Mouse (Mus musculus) liver, embryonic 14.5 days (tissue): ENCODE data around the gene Htt. TPM values are rescaled to one million over a fixed set of nuclear protein-coding genes. Genes with fewer than 3 reads are reported as not detected.

Source experiments
- ATAC-seq: fragments of 200-750 bp; cut with Nextera tagmentation; 2 replicates; pipeline ENCODE4 v1.8.0; 2017; ENCODE audit warnings: moderate number of reproducible peaks, mild to moderate bottlenecking, moderate library complexity; ENCODE audit not compliant: insufficient read depth
- DNase-seq, 3 experiments: peaks; one replicate each; pipeline ENCODE4 v3.0.0-alpha.2; 2012 to 2013; ENCODE audit warnings: low read depth in 3 of 3, low spot score in 3 of 3
- H3K27ac ChIP-seq: fragments of 300-500 bp; sonication (generic); 2 replicates; pipeline ENCODE4 v1.5.1; 2014; ENCODE audit warnings: moderate library complexity, mild to moderate bottlenecking, control low read depth, inconsistent platforms
- H3K27me3 ChIP-seq: fragments of 300-500 bp; sonication (generic); 2 replicates; pipeline ENCODE4 v1.6.1; 2014; ENCODE audit warnings: mild to moderate bottlenecking, low read length, moderate library complexity; ENCODE audit not compliant: control insufficient read depth, insufficient read depth
- H3K36me3 ChIP-seq: fragments of 300-500 bp; sonication (generic); replicated peaks from 2 replicates; pipeline ENCODE4 v1.6.1; 2014; ENCODE audit warnings: low read depth; ENCODE audit not compliant: control insufficient read depth, insufficient read depth
- H3K4me1 ChIP-seq, 2 experiments: fragments of 200-500 bp in 1 of 2; fragments of 300-500 bp in 1 of 2; sonication (generic) in 1 of 2; replicated peaks; 2 replicates each; pipeline ENCODE4 v1.6.1; 2012 to 2014; ENCODE audit warnings: antibody characterized with exemption in 1 of 2, inconsistent platforms in 1 of 2, low read length in 1 of 2; ENCODE audit not compliant: control insufficient read depth in 2 of 2, insufficient read depth in 2 of 2
- H3K4me2 ChIP-seq: fragments of 300-500 bp; sonication (generic); 2 replicates; pipeline ENCODE4 v1.6.1; 2014; ENCODE audit warnings: low read depth, mild to moderate bottlenecking, control low read depth, moderate library complexity
- H3K4me3 ChIP-seq, 2 experiments: fragments of 200-500 bp in 1 of 2; fragments of 300-500 bp in 1 of 2; sonication (generic) in 1 of 2; 2 replicates each; pipeline ENCODE4 v1.5.1; 2012 to 2014; ENCODE audit warnings: low read depth in 2 of 2, low read length in 2 of 2, mild to moderate bottlenecking in 2 of 2, control low read depth in 1 of 2, inconsistent platforms in 1 of 2, moderate library complexity in 1 of 2; ENCODE audit not compliant: insufficient read depth in 1 of 2
- H3K9ac ChIP-seq: fragments of 300-500 bp; sonication (generic); replicated peaks from 2 replicates; pipeline ENCODE4 v1.6.1; 2014; ENCODE audit warnings: mild to moderate bottlenecking, control low read depth, moderate library complexity
- H3K9me3 ChIP-seq: fragments of 300-500 bp; sonication (generic); 2 replicates; pipeline ENCODE4 v1.6.1; 2016; ENCODE audit warnings: low read length, mixed read lengths; ENCODE audit not compliant: control insufficient read depth
- CTCF ChIP-seq: IDR thresholded peaks from 2 replicates; pipeline ENCODE4 v1.5.1; 2016; ENCODE audit warnings: antibody characterized with exemption, low read depth, control low read depth
- EP300 ChIP-seq: IDR thresholded peaks from 2 replicates; pipeline ENCODE4 v1.6.1; 2016; ENCODE audit warnings: antibody characterized with exemption, low read depth
- WGBS: fragments of 180-500 bp; shearing (Covaris S2); extraction: QIAGEN DNeasy Blood & Tissue Kit; methylation state at CpG from one replicate; pipeline ENCODE4 v1.1.7; 2014; ENCODE audit not compliant: insufficient replicate concordance; 5-methylcytosine and 5-hydroxymethylcytosine counted together
- polyA plus RNA-seq, 2 experiments: library from polyadenylated mRNA; depleted of rRNA in 1 of 2; stranded (reverse) in 1 of 2; unstranded in 1 of 2; fragments of >200 nt; fragmentation: Nextera tagmentation in 1 of 2; extraction: Ambion mirVana in 1 of 2; gene quantifications; 2 replicates each; pipeline versions ENCODE4 v1.2.1 to v1.2.3; 2012 to 2014

Htt gene
- polyA plus RNA-seq, 2 experiments: 4.8 to 6.3 TPM

- ATAC-seq: no peak
- Histone ChIP-seq H3K9ac (no peak overlapping the region), H3K27ac (no peak overlapping the region), H3K4me2 (no peak overlapping the region), H3K4me1 (peaks cover 35 to 55% of the 10 kb centered on the region in 2 experiments), H3K9me3 (no peaks in the 10 kb centered on the region), H3K4me3 (no peak overlapping the region), H3K27me3 (no peaks in the 10 kb centered on the region), H3K36me3 (no peaks in the 10 kb centered on the region)
- TF ChIP-seq CTCF (peak; percentile 75), EP300 (no peak)
- no peak for DNase-seq
- 81% methylated on average over 1 of the region's 1 CpGs for WGBS
Measured at GRCm38 (mm10) chr5:34933461-34933860, 171.9 kb downstream of the Htt start.

- no peak overlapping the region for H3K4me3 ChIP-seq
- no peak overlapping the region for H3K27ac ChIP-seq
- H3K36me3 ChIP-seq: no peaks in the 10 kb centered on the region
- whole genome bisulfite sequencing: 65% methylated on average over 10 of the region's 10 CpGs
- no peak overlapping the region for H3K4me2 ChIP-seq
- DNase-seq: no peak
- no peaks in the 10 kb centered on the region for H3K9me3 ChIP-seq
- H3K9ac ChIP-seq: no peak overlapping the region
- ATAC-seq: no peak
- H3K4me1 ChIP-seq: peaks cover 10 to 26% of the 10 kb centered on the region in 2 experiments
- TF ChIP-seq EP300: no peak
- no peak for TF ChIP-seq CTCF
- H3K27me3 ChIP-seq: no peaks in the 10 kb centered on the region
Measured at GRCm38 (mm10) chr5:34941710-34942470, 180.3 kb downstream of the Htt start.

- H3K36me3 ChIP-seq: no peaks in the 10 kb centered on the region
- WGBS: 11% methylated on average over 3 of the region's 3 CpGs
- peak; percentile 57; the same call in 1 of the 2 replicates for ATAC-seq
- H3K27me3 ChIP-seq: no peaks in the 10 kb centered on the region
- H3K4me3 ChIP-seq: no peak overlapping the region
- H3K4me2 ChIP-seq: no peak overlapping the region
- DNase-seq: no peak
- no peak overlapping the region for H3K9ac ChIP-seq
- peak overlapping the region; percentile 10 for H3K27ac ChIP-seq
- H3K4me1 ChIP-seq: peaks cover 13 to 18% of the 10 kb centered on the region in 2 experiments
- no peaks in the 10 kb centered on the region for H3K9me3 ChIP-seq
- TF ChIP-seq CTCF (no peak), EP300 (peak; percentile 33)
Measured at GRCm38 (mm10) chr5:34943428-34943827, 181.9 kb downstream of the Htt start.

GRCm38 (mm10) chr5:34948861-34949760 is 187.6 kb downstream of the Htt start, which contains the start of gene Rgs12:
Gene Rgs12, plus strand, starts transcription at chr5:34949445.
- H3K36me3 ChIP-seq: no peaks in the 10 kb centered on the region
- peak within 1 kb of the TSS; percentile 84 to 93 for H3K4me3 ChIP-seq
- H3K4me2 ChIP-seq: peak within 1 kb of the TSS; percentile 98
- H3K9ac ChIP-seq: peak within 1 kb of the TSS; percentile 92
- no peaks in the 10 kb centered on the region for H3K9me3 ChIP-seq
- H3K4me1 ChIP-seq: peaks cover 7 to 26% of the 10 kb centered on the region in 2 experiments
- TF ChIP-seq EP300: no peak
- no peak for TF ChIP-seq CTCF
- H3K27ac ChIP-seq: peak within 1 kb of the TSS; percentile 71
- under 1% methylated on average over 76 of the region's 84 CpGs for WGBS
- peak; percentile 79 to 81 (median 80) for DNase-seq
- ATAC-seq: peak; percentile 97
- no peaks in the 10 kb centered on the region for H3K27me3 ChIP-seq

- WGBS: 6% methylated on average over 12 of the region's 12 CpGs
- peaks cover 6 to 25% of the 10 kb centered on the region in 2 experiments for H3K4me1 ChIP-seq
- peak overlapping the region; percentile 84 to 93 for H3K4me3 ChIP-seq
- no peak for TF ChIP-seq EP300
- TF ChIP-seq CTCF: no peak
- peak overlapping the region; percentile 92 for H3K9ac ChIP-seq
- peak; percentile 25 for ATAC-seq
- peak overlapping the region; percentile 98 for H3K4me2 ChIP-seq
- no peaks in the 10 kb centered on the region for H3K36me3 ChIP-seq
- DNase-seq: no peak
- peak overlapping the region; percentile 71 for H3K27ac ChIP-seq
- H3K9me3 ChIP-seq: no peaks in the 10 kb centered on the region
- no peaks in the 10 kb centered on the region for H3K27me3 ChIP-seq
Measured at GRCm38 (mm10) chr5:34949769-34950211, 188.2 kb downstream of the Htt start.
